Mouse (Mus musculus) layer of hippocampus, adult 6 months (tissue): ENCODE data around the gene Prss37. TPM values are rescaled to one million over a fixed set of nuclear protein-coding genes. Genes with fewer than 3 reads are reported as not detected.

Experiments
- long read RNA-seq, 2 experiments: library from polyadenylated mRNA; unstranded; transcript quantifications; one replicate each; pipeline ENCODE4 v2.0.0; 2019 to 2020
- polyA plus RNA-seq: library from polyadenylated mRNA; unstranded; fragments of <200 nt; fragmentation: Nextera tagmentation; gene quantifications from 2 replicates; pipeline ENCODE4 v1.2.3, GENCODE M21; 2021

Gene Prss37
- not detected in 2 replicates for polyA plus RNA-seq
- long read RNA-seq, experiment 1, result 0 reads
- long read RNA-seq, experiment 2, result 0 reads

GRCm38 (mm10) chr6:40519408-40519807 is at the start of gene Prss37:
Gene Prss37 (minus strand): TSS chr6:40519508.

GRCm38 (mm10) chr6:40554950-40555349 is 35.6 kb upstream of the Prss37 start, which contains the start of gene Olfr461:
Gene Olfr461 (minus strand): TSS chr6:40555050.

GRCm38 (mm10) chr6:40493229-40493628 is 26.1 kb downstream of the Prss37 start, which contains the start of gene Tas2r108:
Gene Tas2r108 (plus strand): TSS chr6:40493529.

GRCm38 (mm10) chr6:40490933-40491332 is 28.4 kb downstream of the Prss37 start, which contains the start of gene Tas2r137:
Gene Tas2r137 (plus strand): TSS chr6:40491233.

GRCm38 (mm10) chr6:40470916-40471719 is 48.2 kb downstream of the Prss37 start, which contains the start of gene Ssbp1:
Gene Ssbp1 (plus strand): TSS chr6:40471352.

Other genes with a start within 250 kb of the Prss37 start
- gene Agk, start 194.3 kb downstream of the Prss37 start, polyA plus RNA-seq, result 37.3 and 37.7 TPM in 2 replicates
- gene E330009J07Rik, start 83.4 kb downstream of the Prss37 start, polyA plus RNA-seq, result 5.4 and 5.9 TPM in 2 replicates
- not detected in 2 replicates for gene Wee2, start 80.4 kb downstream of the Prss37 start, polyA plus RNA-seq
- 50.0 and 64.3 TPM in 2 replicates for gene Ssbp1, start 48.2 kb downstream of the Prss37 start, polyA plus RNA-seq
- gene Tas2r137, start 28.3 kb downstream of the Prss37 start, polyA plus RNA-seq, result not detected in 2 replicates
- gene Tas2r108, start 26.0 kb downstream of the Prss37 start, polyA plus RNA-seq, result not detected in 2 replicates
- 0.15 TPM in 1 of 2 replicates, not detected in the other for gene Olfr461, start 35.5 kb upstream of the Prss37 start, polyA plus RNA-seq
- gene Olfr460, start 50.0 kb upstream of the Prss37 start, polyA plus RNA-seq, result not detected in 2 replicates
- 6.5 and 8.1 TPM in 2 replicates for gene Clec5a, start 66.3 kb upstream of the Prss37 start, polyA plus RNA-seq
- not detected in 2 replicates for gene Tas2r138, start 93.8 kb upstream of the Prss37 start, polyA plus RNA-seq
- not detected in 2 replicates for gene Mgam, start 109.3 kb upstream of the Prss37 start, polyA plus RNA-seq